Mouse (Mus musculus) liver, embryonic 14.5 days (tissue): Measurements from ENCODE around the gene Mob2.

Source experiments
- CTCF ChIP-seq: IDR thresholded peaks from 2 replicates; pipeline ENCODE4 v1.5.1; 2016; ENCODE audit warnings: antibody characterized with exemption, low read depth, control low read depth
- EP300 ChIP-seq: IDR thresholded peaks from 2 replicates; pipeline ENCODE4 v1.6.1; 2016; ENCODE audit warnings: antibody characterized with exemption, low read depth

GRCm38 (mm10) chr7:142097776-142098175 lies 36.9 kb upstream of the Mob2 start:
- peak; percentile 99 for TF ChIP-seq CTCF
- no peak for TF ChIP-seq EP300
